Mouse (Mus musculus): ENCODE measurements around the gene Trpc2. TPM values are rescaled to one million over a fixed set of nuclear protein-coding genes. Genes with fewer than 3 reads are reported as not detected.
A peak's percentile ranks its signal among the peaks of the same experiment; 100 is the strongest.

The Trpc2 gene
- polyA plus RNA-seq, 1 experiment from 2014 or later, result not detected

DNA sequence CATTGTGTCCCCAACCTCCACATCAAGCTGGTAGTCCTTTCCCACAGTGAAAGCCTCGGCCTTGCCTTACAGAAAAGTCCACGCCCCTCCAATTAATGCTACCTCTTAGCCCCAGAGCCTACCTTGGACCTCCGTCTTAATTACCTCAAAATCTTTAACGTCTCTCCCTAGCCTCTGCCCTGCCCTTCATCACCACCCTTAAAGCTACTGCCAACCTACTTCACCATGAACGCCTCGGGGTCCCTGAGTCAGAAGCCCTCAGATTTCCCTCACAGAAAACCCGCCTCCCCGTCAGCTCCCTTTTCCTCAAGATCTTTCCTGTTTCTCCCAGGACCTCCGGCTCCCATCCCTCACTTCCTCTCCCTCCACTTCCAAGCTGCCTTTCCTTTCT, 18.3 kb upstream of the Trpc2 start:
- 0% methylated on average over 9 of the region's 9 CpGs for WGBS
- Histone ChIP-seq H3K27ac (ENCODE audit: low read depth, low read length) (peak overlapping the region; percentile 73), H3K4me1 (ENCODE audit: control insufficient read depth, insufficient read depth, low read length) (peaks cover 17% of the 10 kb centered on the region), H3K9me3 (replicated peaks; ENCODE audit: control insufficient read depth, low read length) (no peaks in the 10 kb centered on the region), H3K4me2 (ENCODE audit: low read length) (peak overlapping the region; percentile 79), H3K4me3 (ENCODE audit: low read depth, low read length) (peak overlapping the region; percentile 68), H3K9ac (ENCODE audit: low read length) (peak overlapping the region; percentile 74), H3K36me3 (ENCODE audit: control insufficient read depth, insufficient read depth, low read length) (0 out of 2 replicates have a peak, but pooled peaks cover 6% of the 10 kb centered on the region), H3K27me3 (replicated peaks; ENCODE audit: control insufficient read depth, insufficient read depth, low read length) (no peaks in the 10 kb centered on the region)
- DNase-seq (ENCODE audit: low spot score) (peak; percentile 17), ATAC-seq (peak; percentile 19)

DNA sequence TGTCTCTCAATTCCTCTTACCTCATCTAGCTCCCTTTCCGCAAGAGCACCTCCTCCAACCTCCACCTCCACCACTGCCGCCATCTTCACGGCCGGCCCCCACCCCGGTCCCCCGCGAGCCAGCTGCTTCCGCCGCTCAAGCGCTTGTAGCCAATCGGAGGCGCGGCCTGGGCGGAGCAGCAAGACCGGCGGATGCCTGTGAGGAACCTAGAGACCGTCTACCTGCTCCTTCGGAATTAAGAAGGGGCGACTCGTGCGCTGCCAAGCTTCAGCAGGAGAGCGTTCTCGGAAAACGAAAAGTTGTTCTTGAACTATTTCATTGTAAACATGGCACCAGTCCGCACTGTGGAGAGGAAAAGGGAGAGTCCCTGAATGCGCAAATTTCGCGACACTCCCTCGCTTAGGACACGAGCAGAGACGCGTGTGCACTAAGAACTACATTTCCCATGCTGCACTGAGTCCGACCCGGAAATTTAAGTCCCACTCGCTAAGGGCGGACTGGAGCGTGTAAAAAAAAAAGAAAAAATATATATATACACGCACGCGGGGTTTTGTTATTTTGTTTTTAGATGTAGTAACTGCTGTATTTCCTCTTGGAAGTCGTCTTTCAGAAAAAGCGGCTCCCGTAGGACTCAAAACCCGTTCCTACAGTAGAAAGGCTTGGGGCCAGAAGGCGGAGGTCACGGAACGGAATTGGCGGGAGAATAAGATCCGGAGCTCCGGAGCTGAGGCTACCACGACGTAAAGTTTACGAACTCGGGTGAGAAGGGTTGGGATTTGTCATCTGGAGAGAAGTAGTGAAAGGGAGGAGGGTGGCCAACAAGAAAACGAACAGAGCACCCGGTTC, 17.6 kb upstream of the Trpc2 start, which contains the start of the genes Rnf121, Xndc1 and Xntrpc:
Gene Rnf121 (minus strand): TSS at position 424 of the 846 bp plus-strand sequence.
Gene Xndc1 (plus strand): TSS at position 466 of the 846 bp plus-strand sequence.
Gene Xntrpc (plus strand): TSS at position 668 of the 846 bp plus-strand sequence.
- no peaks in the 10 kb centered on the region for H3K27me3 ChIP-seq (replicated peaks; ENCODE audit: control insufficient read depth, insufficient read depth, low read length)
- peak within 1 kb of the TSS; percentile 68 for H3K4me3 ChIP-seq (ENCODE audit: low read depth, low read length)
- peak; percentile 97 for DNase-seq (ENCODE audit: low spot score)
- H3K9ac ChIP-seq (ENCODE audit: low read length), result peak within 1 kb of the TSS; percentile 74
- H3K36me3 ChIP-seq (ENCODE audit: control insufficient read depth, insufficient read depth, low read length), result 0 out of 2 replicates have a peak, but pooled peaks cover 3% of the 10 kb centered on the region
- under 1% methylated on average over 56 of the region's 56 CpGs for WGBS
- peak within 1 kb of the TSS; percentile 73 for H3K27ac ChIP-seq (ENCODE audit: low read depth, low read length)
- H3K4me2 ChIP-seq (ENCODE audit: low read length), result peak within 1 kb of the TSS; percentile 79
- ATAC-seq, result peak; percentile 100
- no peaks in the 10 kb centered on the region for H3K9me3 ChIP-seq (replicated peaks; ENCODE audit: control insufficient read depth, low read length)
- peaks cover 17% of the 10 kb centered on the region for H3K4me1 ChIP-seq (ENCODE audit: control insufficient read depth, insufficient read depth, low read length)

DNA sequence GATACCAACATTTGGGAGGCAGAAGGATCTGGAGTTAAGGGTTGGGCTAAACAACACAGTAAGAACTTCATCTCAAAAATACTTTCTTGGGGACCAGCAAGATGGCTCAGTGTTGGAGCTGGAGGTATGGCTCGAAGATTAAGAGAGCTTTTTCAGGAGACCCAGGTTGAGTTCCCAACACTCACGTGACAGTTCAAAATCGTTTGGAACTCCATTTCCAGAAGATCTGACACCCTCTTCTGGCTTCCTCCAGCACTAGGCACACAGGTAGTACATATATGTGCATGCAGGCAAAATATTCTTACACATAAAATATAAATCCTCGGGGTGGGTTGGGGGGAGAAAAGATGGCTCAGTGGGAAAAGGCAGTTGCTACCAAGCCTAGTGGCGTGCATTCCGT, 16.6 kb upstream of the Trpc2 start:
- H3K4me2 ChIP-seq (ENCODE audit: low read length), result peak overlapping the region; percentile 79
- H3K27me3 ChIP-seq (replicated peaks; ENCODE audit: control insufficient read depth, insufficient read depth, low read length), result no peaks in the 10 kb centered on the region
- peaks cover 17% of the 10 kb centered on the region for H3K4me1 ChIP-seq (ENCODE audit: control insufficient read depth, insufficient read depth, low read length)
- H3K27ac ChIP-seq (ENCODE audit: low read depth, low read length), result no peak overlapping the region
- 78% methylated on average over 6 of the region's 6 CpGs for WGBS
- no peak for DNase-seq (ENCODE audit: low spot score)
- no peak for ATAC-seq
- peaks cover 7% of the 10 kb centered on the region for H3K36me3 ChIP-seq (ENCODE audit: control insufficient read depth, insufficient read depth, low read length)
- peak overlapping the region; percentile 74 for H3K9ac ChIP-seq (ENCODE audit: low read length)
- H3K4me3 ChIP-seq (ENCODE audit: low read depth, low read length), result peak overlapping the region; percentile 68
- H3K9me3 ChIP-seq (replicated peaks; ENCODE audit: control insufficient read depth, low read length), result no peaks in the 10 kb centered on the region

DNA sequence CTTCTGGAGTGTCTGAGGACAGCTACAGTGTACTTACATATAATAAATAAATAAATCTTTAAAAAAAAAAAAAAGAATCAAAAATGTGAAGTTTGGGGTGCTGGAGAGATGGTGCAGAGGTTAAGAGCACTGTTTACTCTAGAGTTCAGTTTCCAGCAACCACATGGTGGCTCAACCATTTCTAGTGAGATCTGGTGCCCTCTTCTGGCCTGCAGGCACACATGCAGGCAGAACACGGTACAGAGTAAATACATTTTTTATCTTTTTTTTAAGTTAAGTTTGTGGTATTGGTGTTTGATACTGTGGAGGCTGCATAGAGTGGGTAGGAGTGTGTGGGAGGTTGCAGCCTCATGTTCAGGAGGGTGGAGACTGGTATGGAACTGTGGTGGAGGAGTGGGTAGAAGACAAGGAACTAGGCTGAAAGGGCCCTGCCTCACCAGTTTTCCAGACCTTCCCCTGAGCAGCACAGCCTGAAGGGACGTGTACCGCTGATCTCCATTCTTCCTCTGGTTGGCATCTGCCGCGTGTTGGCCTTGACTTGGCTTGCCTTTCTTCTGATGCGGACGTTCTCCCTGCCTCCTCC, 6.1 kb upstream of the Trpc2 start:
- no peak overlapping the region for H3K27ac ChIP-seq (ENCODE audit: low read depth, low read length)
- ATAC-seq (no peak), DNase-seq (ENCODE audit: low spot score) (peak; percentile 27)
- no peaks in the 10 kb centered on the region for H3K27me3 ChIP-seq (replicated peaks; ENCODE audit: control insufficient read depth, insufficient read depth, low read length)
- no peak overlapping the region for H3K4me2 ChIP-seq (ENCODE audit: low read length)
- no peaks in the 10 kb centered on the region for H3K4me1 ChIP-seq (ENCODE audit: control insufficient read depth, insufficient read depth, low read length)
- no peaks in the 10 kb centered on the region for H3K9me3 ChIP-seq (replicated peaks; ENCODE audit: control insufficient read depth, low read length)
- H3K9ac ChIP-seq (ENCODE audit: low read length), result no peak overlapping the region
- peaks cover 85% of the 10 kb centered on the region for H3K36me3 ChIP-seq (ENCODE audit: control insufficient read depth, insufficient read depth, low read length)
- WGBS, result 80% methylated on average over 7 of the region's 7 CpGs
- H3K4me3 ChIP-seq (ENCODE audit: low read depth, low read length), result no peak overlapping the region

- WGBS, result 79% methylated on average over 7 of the region's 7 CpGs
- Histone ChIP-seq H3K27ac (ENCODE audit: low read depth, low read length) (no peak overlapping the region), H3K4me3 (ENCODE audit: low read depth, low read length) (no peak overlapping the region), H3K4me2 (ENCODE audit: low read length) (no peak overlapping the region), H3K27me3 (replicated peaks; ENCODE audit: control insufficient read depth, insufficient read depth, low read length) (no peaks in the 10 kb centered on the region), H3K9me3 (replicated peaks; ENCODE audit: control insufficient read depth, low read length) (no peaks in the 10 kb centered on the region), H3K36me3 (ENCODE audit: control insufficient read depth, insufficient read depth, low read length) (peaks cover 88% of the 10 kb centered on the region), H3K9ac (ENCODE audit: low read length) (no peak overlapping the region), H3K4me1 (ENCODE audit: control insufficient read depth, insufficient read depth, low read length) (no peaks in the 10 kb centered on the region)
- ATAC-seq (peak; percentile 32; the same call in 1 of the 2 replicates), DNase-seq (ENCODE audit: low spot score) (peak; percentile 43)
Measured at GRCm38 (mm10) chr7:102078517-102078916, 4.4 kb upstream of the Trpc2 start.

- no peaks in the 10 kb centered on the region for H3K27me3 ChIP-seq (replicated peaks; ENCODE audit: control insufficient read depth, insufficient read depth, low read length)
- no peak overlapping the region for H3K4me3 ChIP-seq (ENCODE audit: low read depth, low read length)
- H3K27ac ChIP-seq (ENCODE audit: low read depth, low read length), result no peak overlapping the region
- no peak overlapping the region for H3K9ac ChIP-seq (ENCODE audit: low read length)
- no peak overlapping the region for H3K4me2 ChIP-seq (ENCODE audit: low read length)
- DNase-seq (ENCODE audit: low spot score) (no peak), ATAC-seq (no peak)
- H3K9me3 ChIP-seq (replicated peaks; ENCODE audit: control insufficient read depth, low read length), result no peaks in the 10 kb centered on the region
- H3K4me1 ChIP-seq (ENCODE audit: control insufficient read depth, insufficient read depth, low read length), result no peaks in the 10 kb centered on the region
- WGBS, result 92% methylated on average over 8 of the region's 8 CpGs
- peaks cover 83% of the 10 kb centered on the region for H3K36me3 ChIP-seq (ENCODE audit: control insufficient read depth, insufficient read depth, low read length)
Measured at GRCm38 (mm10) chr7:102080311-102080710, 2.6 kb upstream of the Trpc2 start.

DNA sequence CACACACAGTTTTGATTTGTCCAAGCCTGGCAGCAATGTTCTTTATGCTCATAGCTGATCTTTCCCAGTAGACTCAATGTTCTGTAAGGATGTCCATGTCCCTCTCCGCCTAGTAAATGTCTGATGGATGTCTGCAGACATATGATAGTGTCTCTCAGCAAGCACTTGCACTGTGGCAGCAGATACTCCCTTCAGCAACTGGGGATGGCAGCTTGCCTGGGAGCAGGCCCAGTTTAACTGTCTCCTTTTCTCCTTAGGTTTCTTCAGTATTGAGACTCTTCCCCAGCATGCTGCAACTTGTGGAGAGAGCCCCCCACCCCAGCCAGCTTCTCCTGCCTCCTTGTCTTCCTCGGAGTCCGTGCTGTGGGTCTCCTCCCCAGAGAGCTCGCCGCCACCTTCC, 1.1 kb upstream of the Trpc2 start:
- H3K27ac ChIP-seq (ENCODE audit: low read depth, low read length), result no peak overlapping the region
- no peaks in the 10 kb centered on the region for H3K9me3 ChIP-seq (replicated peaks; ENCODE audit: control insufficient read depth, low read length)
- H3K4me1 ChIP-seq (ENCODE audit: control insufficient read depth, insufficient read depth, low read length), result no peaks in the 10 kb centered on the region
- WGBS, result 98% methylated on average over 5 of the region's 5 CpGs
- no peak overlapping the region for H3K4me3 ChIP-seq (ENCODE audit: low read depth, low read length)
- H3K9ac ChIP-seq (ENCODE audit: low read length), result no peak overlapping the region
- H3K4me2 ChIP-seq (ENCODE audit: low read length), result no peak overlapping the region
- no peak for ATAC-seq
- peaks cover 78% of the 10 kb centered on the region for H3K36me3 ChIP-seq (ENCODE audit: control insufficient read depth, insufficient read depth, low read length)
- no peaks in the 10 kb centered on the region for H3K27me3 ChIP-seq (replicated peaks; ENCODE audit: control insufficient read depth, insufficient read depth, low read length)
- no peak for DNase-seq (ENCODE audit: low spot score)

- Histone ChIP-seq H3K4me2 (ENCODE audit: low read length) (no peak overlapping the region), H3K9ac (ENCODE audit: low read length) (no peak overlapping the region), H3K27me3 (replicated peaks; ENCODE audit: control insufficient read depth, insufficient read depth, low read length) (no peaks in the 10 kb centered on the region), H3K4me1 (ENCODE audit: control insufficient read depth, insufficient read depth, low read length) (no peaks in the 10 kb centered on the region), H3K36me3 (ENCODE audit: control insufficient read depth, insufficient read depth, low read length) (peaks cover 64% of the 10 kb centered on the region), H3K4me3 (ENCODE audit: low read depth, low read length) (no peak overlapping the region), H3K27ac (ENCODE audit: low read depth, low read length) (no peak overlapping the region), H3K9me3 (replicated peaks; ENCODE audit: control insufficient read depth, low read length) (no peaks in the 10 kb centered on the region)
- ATAC-seq (no peak), DNase-seq (ENCODE audit: low spot score) (no peak)
- 91% methylated on average over 26 of the region's 26 CpGs for WGBS
Measured at GRCm38 (mm10) chr7:102084041-102084696, 1.3 kb downstream of the Trpc2 start.

All from forebrain, embryonic 14.5 days (tissue).